Mouse (Mus musculus): ENCODE measurements around the gene Crtap. TPM values are rescaled to one million over a fixed set of nuclear protein-coding genes. Genes with fewer than 3 reads are reported as not detected.

Crtap gene
- polyA plus RNA-seq, 1 experiment: 28.8 TPM

DNA sequence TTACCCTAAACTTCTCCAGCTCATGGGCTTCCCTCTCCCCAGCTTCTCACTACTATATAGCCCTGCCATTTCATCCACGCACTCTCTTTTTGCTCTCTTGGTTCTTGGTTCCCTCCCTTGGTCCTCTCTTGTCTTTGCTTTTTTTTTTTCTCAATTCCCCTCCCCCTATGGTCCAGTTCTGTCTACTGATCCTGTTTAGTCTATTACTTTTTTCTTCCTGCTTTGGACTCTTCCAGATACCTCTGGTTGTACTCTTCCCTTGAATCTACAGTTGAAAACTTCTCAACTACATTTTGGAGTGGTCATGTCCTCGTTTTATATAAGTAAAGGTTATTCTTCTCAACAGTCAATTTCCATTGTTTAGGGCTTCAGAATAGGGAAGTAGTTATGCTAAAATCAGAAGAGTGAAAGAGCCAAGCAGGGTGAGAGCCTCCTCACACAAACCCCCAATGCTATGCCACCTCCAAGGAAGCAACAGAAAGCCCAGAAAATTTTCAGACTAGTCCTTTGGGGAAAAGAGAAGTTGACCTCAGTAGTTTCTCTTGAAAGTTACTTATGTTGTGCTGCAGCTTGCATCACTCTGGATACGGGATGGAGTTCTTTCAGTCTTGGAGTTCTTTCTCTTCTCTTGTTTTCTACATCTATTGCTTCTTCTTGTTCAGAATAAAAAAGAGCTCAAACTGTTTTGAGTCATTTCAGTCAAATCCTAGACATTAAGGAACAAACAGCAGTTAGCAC is 64.3 kb downstream of the Crtap start:
- Histone ChIP-seq H3K27me3 (ENCODE audit: control insufficient read depth, insufficient read depth, low read length) (peaks cover 3% of the 10 kb centered on the region), H3K36me3 (ENCODE audit: control insufficient read depth, insufficient read depth, low read length) (no peaks in the 10 kb centered on the region), H3K4me3 (ENCODE audit: low read depth, low read length) (no peak overlapping the region), H3K4me1 (ENCODE audit: control insufficient read depth, insufficient read depth, insufficient read length, low read length) (no peaks in the 10 kb centered on the region), H3K27ac (ENCODE audit: insufficient read depth, low read depth, low read length) (no peak overlapping the region)
- WGBS: 74% methylated on average over 3 of the region's 3 CpGs
- TF ChIP-seq CTCF (IDR thresholded peaks at IDR 0.05; ENCODE audit: extremely low read depth, insufficient read length, insufficient replicate concordance, low read depth, low read length) (no peak), POLR2A (IDR thresholded peaks at IDR 0.05; ENCODE audit: low read depth, low read length) (no peak)

Other genes starting within 250 kb of the Crtap start
- gene Bcl2a1c, start 60.5 kb downstream of the Crtap start, polyA plus RNA-seq (2012; rRNA removed): not detected in 2 replicates
- gene Glb1, start 10.4 kb upstream of the Crtap start, polyA plus RNA-seq (2012; rRNA removed): 15.5 and 25.4 TPM in 2 replicates
- gene Tmppe, start 10.4 kb upstream of the Crtap start, polyA plus RNA-seq (2012; rRNA removed): 3.8 and 4.6 TPM in 2 replicates
- gene Ccr4, start 114.2 kb upstream of the Crtap start, polyA plus RNA-seq (2012; rRNA removed): 0.60 and 1.1 TPM in 2 replicates
- not detected in 2 replicates for gene C130032M10Rik, start 125.0 kb upstream of the Crtap start, polyA plus RNA-seq (2012; rRNA removed)
- not detected in 2 replicates for gene Trim71, start 173.7 kb upstream of the Crtap start, polyA plus RNA-seq (2012; rRNA removed)
- gene Cnot10, start 249.5 kb upstream of the Crtap start, polyA plus RNA-seq (2012; rRNA removed): 7.8 and 17.0 TPM in 2 replicates

All from small intestine, adult 2 months (tissue).